Mouse (Mus musculus) embryonic fibroblast, embryonic 13.5 days (primary cell): ENCODE results near the gene Plxdc2. TPM values are rescaled to one million over a fixed set of nuclear protein-coding genes. Genes with fewer than 3 reads are reported as not detected.

ENCODE experiments used
- H3K27ac ChIP-seq: 2 replicates; pipeline ENCODE4 v1.5.1; 2012; ENCODE audit warnings: low read length, control low read depth, inconsistent platforms; ENCODE audit not compliant: insufficient read depth
- H3K4me1 ChIP-seq: 2 replicates; pipeline ENCODE4 v1.6.1; 2011; ENCODE audit warnings: low read length; ENCODE audit not compliant: control insufficient read depth, insufficient read depth
- H3K4me3 ChIP-seq: 2 replicates; pipeline ENCODE4 v1.5.1; 2011; ENCODE audit warnings: mild to moderate bottlenecking, control low read depth, low read length; ENCODE audit not compliant: insufficient read depth
- CTCF ChIP-seq: IDR thresholded peaks from 2 replicates; pipeline ENCODE4 v1.5.1; 2011; ENCODE audit warnings: mild to moderate bottlenecking, control low read depth, low read length, moderate library complexity, borderline replicate concordance; ENCODE audit not compliant: insufficient read depth
- POLR2A ChIP-seq: IDR thresholded peaks from 2 replicates; pipeline ENCODE4 v1.6.1; 2011; ENCODE audit warnings: low read depth, mild to moderate bottlenecking, control low read depth, low read length, moderate library complexity
- polyA plus RNA-seq: library from polyadenylated mRNA; stranded (reverse); fragments of >200 nt; gene quantifications from 2 replicates; pipeline ENCODE4 v1.2.4, GENCODE M21; 2011; ENCODE audit warnings: low read depth; ENCODE audit not compliant: missing spikeins, insufficient read length

Plxdc2 gene
- polyA plus RNA-seq, 1 experiment = 121 TPM

DNA sequence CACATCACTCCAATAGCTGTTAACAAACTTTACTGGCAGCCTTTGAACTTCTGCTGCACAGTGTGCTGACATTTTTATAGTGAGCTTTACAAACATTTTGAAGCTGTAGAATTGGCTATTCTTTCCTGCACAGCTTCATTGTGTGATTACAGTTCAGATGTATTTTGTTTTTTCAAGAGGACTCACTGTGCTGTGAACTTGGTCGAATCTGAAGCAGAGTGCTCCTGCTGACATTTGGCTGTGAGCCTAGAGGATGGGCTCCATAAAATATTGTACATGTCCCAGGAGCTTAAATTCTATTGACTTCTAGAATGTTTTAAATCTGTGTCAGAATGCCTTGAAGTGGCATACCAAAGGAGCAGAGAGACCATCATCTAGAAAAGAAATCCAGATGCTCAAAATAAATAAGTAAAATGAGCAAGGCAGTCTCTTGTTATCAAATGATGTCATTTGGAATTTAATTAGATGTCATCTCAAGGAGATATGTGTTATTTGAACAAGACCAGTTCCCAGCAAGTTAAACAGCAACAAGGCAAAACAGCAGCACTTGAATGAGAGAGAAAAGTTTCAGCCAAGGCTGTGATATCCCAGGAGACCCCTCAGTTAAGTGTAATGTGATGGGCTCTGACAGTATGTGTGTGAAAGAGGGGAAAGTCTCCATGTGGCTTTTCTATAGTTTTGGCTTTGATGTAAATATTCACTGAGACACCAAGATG, 417.5 kb downstream of the Plxdc2 start:
- no peak overlapping the region for H3K4me3 ChIP-seq
- TF ChIP-seq POLR2A (no peak), CTCF (no peak)
- no peak overlapping the region for H3K27ac ChIP-seq
- no peaks in the 10 kb centered on the region for H3K4me1 ChIP-seq

DNA sequence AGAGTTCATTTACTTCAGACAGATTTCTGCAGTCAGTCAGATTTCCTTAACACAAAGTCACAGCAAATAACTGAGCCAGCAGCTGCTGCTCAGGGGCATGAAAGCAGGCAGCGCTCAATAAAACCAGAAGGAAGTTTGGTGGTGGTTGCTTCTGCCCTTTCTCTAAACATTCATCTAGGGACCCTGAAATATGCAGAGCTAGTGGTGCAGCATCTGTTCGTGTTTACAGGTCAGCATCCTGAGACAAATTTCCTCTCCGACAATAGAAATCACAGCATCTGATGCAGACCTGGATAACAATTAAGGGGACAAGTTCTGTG, 418.0 kb downstream of the Plxdc2 start:
- TF ChIP-seq POLR2A (no peak), CTCF (no peak)
- H3K27ac ChIP-seq = no peak overlapping the region
- H3K4me3 ChIP-seq = no peak overlapping the region
- H3K4me1 ChIP-seq = no peaks in the 10 kb centered on the region

GRCm38 (mm10) chr2:16795283-16795682, 439.2 kb downstream of the Plxdc2 start:
- H3K27ac ChIP-seq = no peak overlapping the region
- no peak overlapping the region for H3K4me3 ChIP-seq
- H3K4me1 ChIP-seq = no peaks in the 10 kb centered on the region
- no peak for TF ChIP-seq POLR2A
- TF ChIP-seq CTCF = no peak
